Mouse (Mus musculus) fat pad, adult 2 months (tissue): ENCODE measurements at regions not wholly inside any gene's neighbourhood (a gene's known extent, or its start where the extent isn't known, plus 50 kb on each side); places are given as distances from the start of the nearest gene placed in this dataset.

Experiments used
- DNase-seq: peaks from one replicate; pipeline ENCODE4 v3.0.0-alpha.2; 2011; ENCODE audit warnings: low read depth, low spot score; ENCODE audit errors: extremely low read depth

- DNase-seq = no peak
These were observed 278.3 kb upstream of the Gm765 start for GRCm38 (mm10) chr6:98620886-98621285.

- no peak for DNase-seq
These were observed 270.5 kb upstream of the Gm765 start for GRCm38 (mm10) chr6:98613030-98613429.

GRCm38 (mm10) chr6:98609133-98609532 lies 266.6 kb upstream of the Gm765 start:
- no peak for DNase-seq

GRCm38 (mm10) chr6:98606680-98607079 lies 264.1 kb upstream of the Gm765 start:
- no peak for DNase-seq

GRCm38 (mm10) chr6:98597612-98598011 lies 255.1 kb upstream of the Gm765 start:
- DNase-seq = no peak

- no peak for DNase-seq
These were observed 248.4 kb upstream of the Gm765 start for GRCm38 (mm10) chr6:98590989-98591388.

GRCm38 (mm10) chr6:98588979-98589378 lies 246.4 kb upstream of the Gm765 start:
- DNase-seq = no peak

- DNase-seq = no peak
These were observed 242.0 kb upstream of the Gm765 start for GRCm38 (mm10) chr6:98584541-98584940.

- no peak for DNase-seq
These were observed 240.3 kb upstream of the Gm765 start for GRCm38 (mm10) chr6:98582826-98583225.

GRCm38 (mm10) chr6:98575227-98575626 lies 232.7 kb upstream of the Gm765 start:
- no peak for DNase-seq

GRCm38 (mm10) chr6:98555702-98556101 lies 213.1 kb upstream of the Gm765 start:
- no peak for DNase-seq

- no peak for DNase-seq
These were observed 211.4 kb upstream of the Gm765 start for GRCm38 (mm10) chr6:98553922-98554321.

GRCm38 (mm10) chr6:98551781-98552180 lies 209.2 kb upstream of the Gm765 start:
- DNase-seq = no peak

GRCm38 (mm10) chr6:98526882-98527440 lies 184.4 kb upstream of the Gm765 start:
- no peak for DNase-seq

GRCm38 (mm10) chr6:98525286-98525685 lies 182.7 kb upstream of the Gm765 start:
- DNase-seq = no peak

GRCm38 (mm10) chr6:98524659-98525058 lies 182.1 kb upstream of the Gm765 start:
- no peak for DNase-seq

GRCm38 (mm10) chr6:98521526-98521925 lies 179.0 kb upstream of the Gm765 start:
- DNase-seq = no peak

GRCm38 (mm10) chr6:98514826-98515225 lies 172.3 kb upstream of the Gm765 start:
- DNase-seq = no peak

- no peak for DNase-seq
These were observed 171.8 kb upstream of the Gm765 start for GRCm38 (mm10) chr6:98514376-98514775.

- DNase-seq = no peak
These were observed 170.7 kb upstream of the Gm765 start for GRCm38 (mm10) chr6:98513217-98513616.

- DNase-seq = peak; percentile 72
These were observed 160.2 kb upstream of the Gm765 start for GRCm38 (mm10) chr6:98502726-98503125.

- no peak for DNase-seq
These were observed 157.2 kb upstream of the Gm765 start for GRCm38 (mm10) chr6:98499721-98500120.

- no peak for DNase-seq
These were observed 144.1 kb upstream of the Gm765 start for GRCm38 (mm10) chr6:98486626-98487025.
